Mouse (Mus musculus) lung, embryonic 16.5 days (tissue): ENCODE data around the gene Bmp2k. TPM values are rescaled to one million over a fixed set of nuclear protein-coding genes. Genes with fewer than 3 reads are reported as not detected.
A peak's percentile ranks its signal among the peaks of the same experiment; 100 is the strongest.

Experiments used
- ATAC-seq: fragments of 200-750 bp; cut with Nextera tagmentation; 2 replicates; pipeline ENCODE4 v1.8.0; 2017; ENCODE audit warnings: low read depth, mild to moderate bottlenecking, moderate library complexity
- H3K27ac ChIP-seq: fragments of 300-500 bp; sonication (generic); 2 replicates; pipeline ENCODE4 v1.5.1; 2014; ENCODE audit warnings: mild to moderate bottlenecking, control low read depth, low read length
- H3K27me3 ChIP-seq: fragments of 300-500 bp; sonication (generic); 2 replicates; pipeline ENCODE4 v1.6.1; 2014; ENCODE audit warnings: low read depth, low read length, mixed read lengths; ENCODE audit not compliant: control insufficient read depth, insufficient read depth
- H3K36me3 ChIP-seq: fragments of 300-500 bp; sonication (generic); 2 replicates; pipeline ENCODE4 v1.6.1; 2014; ENCODE audit warnings: low read length; ENCODE audit not compliant: control insufficient read depth, insufficient read depth
- H3K4me1 ChIP-seq: fragments of 300-500 bp; sonication (generic); replicated peaks from 2 replicates; pipeline ENCODE4 v1.6.1; 2014; ENCODE audit warnings: low read length, mixed read lengths; ENCODE audit not compliant: control insufficient read depth, insufficient read depth
- H3K4me2 ChIP-seq: fragments of 300-500 bp; sonication (generic); 2 replicates; pipeline ENCODE4 v1.6.1; 2014; ENCODE audit warnings: low read depth, low read length, control low read depth
- H3K4me3 ChIP-seq: fragments of 300-500 bp; sonication (generic); 2 replicates; pipeline ENCODE4 v1.5.1; 2014; ENCODE audit warnings: mild to moderate bottlenecking, low read length, control low read depth
- H3K9ac ChIP-seq: fragments of 300-500 bp; sonication (generic); 2 replicates; pipeline ENCODE4 v1.6.1; 2014; ENCODE audit warnings: low read length, control low read depth
- H3K9me3 ChIP-seq: fragments of 300-500 bp; sonication (generic); 2 replicates; pipeline ENCODE4 v1.6.1; 2016; ENCODE audit warnings: low read length; ENCODE audit not compliant: control insufficient read depth
- WGBS: fragments of 180-500 bp; shearing (Covaris S2); extraction: QIAGEN DNeasy Blood & Tissue Kit; methylation state at CpG from one replicate; pipeline ENCODE4 v1.1.7; 2014; 5-methylcytosine and 5-hydroxymethylcytosine counted together
- polyA plus RNA-seq: library from polyadenylated mRNA; unstranded; fragments of >200 nt; fragmentation: Nextera tagmentation; extraction: Ambion mirVana; gene quantifications from 2 replicates; pipeline ENCODE4 v1.2.1, GENCODE M21; 2015

Bmp2k gene
- polyA plus RNA-seq, 1 experiment from 2014 or later, result 11.5 TPM

- H3K4me3 ChIP-seq, result no peak overlapping the region
- H3K9me3 ChIP-seq, result no peaks in the 10 kb centered on the region
- H3K36me3 ChIP-seq, result no peaks in the 10 kb centered on the region
- H3K9ac ChIP-seq, result no peak overlapping the region
- 57% methylated on average over 12 of the region's 12 CpGs for WGBS
- ATAC-seq, result 0 out of 2 replicates have a peak, but pooled peaks have one; percentile 62
- H3K27ac ChIP-seq, result 0 out of 2 replicates have a peak overlapping the region, but pooled peaks have one; percentile 1
- peaks cover 3% of the 10 kb centered on the region; the same call in 1 of the 2 replicates for H3K27me3 ChIP-seq
- H3K4me1 ChIP-seq, result no peaks in the 10 kb centered on the region
- peak overlapping the region; percentile 29 for H3K4me2 ChIP-seq
These were observed 127.5 kb downstream of the Bmp2k start for GRCm38 (mm10) chr5:97124977-97125376.

DNA sequence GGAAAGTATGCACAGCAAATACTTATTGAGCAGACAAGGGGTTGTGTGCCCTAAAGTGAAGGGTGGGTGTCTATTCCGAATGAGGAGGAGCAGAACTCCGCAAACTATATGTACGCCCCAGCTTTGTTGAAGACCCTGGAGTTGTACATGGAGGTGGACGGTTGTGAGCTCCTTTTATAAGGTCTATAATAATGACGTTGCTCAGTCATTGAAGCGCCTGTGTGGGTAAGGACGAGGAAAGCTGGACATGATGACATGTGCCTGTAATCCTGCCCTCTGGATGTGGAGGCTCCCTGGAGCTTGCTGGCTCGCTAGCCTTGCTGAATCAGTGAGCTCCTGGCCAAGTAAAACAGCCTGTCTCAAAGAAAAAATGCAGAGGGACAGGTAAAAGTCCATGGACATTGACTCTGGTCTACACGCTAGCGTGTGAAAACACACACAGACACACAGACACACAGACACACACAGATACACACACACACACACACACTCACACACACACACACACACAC, 128.0 kb downstream of the Bmp2k start:
- no peaks in the 10 kb centered on the region for H3K36me3 ChIP-seq
- H3K4me1 ChIP-seq, result no peaks in the 10 kb centered on the region
- no peak overlapping the region for H3K4me3 ChIP-seq
- H3K9me3 ChIP-seq, result no peaks in the 10 kb centered on the region
- peak; percentile 23; the same call in 1 of the 2 replicates for ATAC-seq
- H3K9ac ChIP-seq, result no peak overlapping the region
- H3K4me2 ChIP-seq, result peak overlapping the region; percentile 29; the same call in 1 of the 2 replicates
- peaks cover 3% of the 10 kb centered on the region; the same call in 1 of the 2 replicates for H3K27me3 ChIP-seq
- H3K27ac ChIP-seq, result 0 out of 2 replicates have a peak overlapping the region, but pooled peaks have one; percentile 1
- 50% methylated on average over 10 of the region's 10 CpGs for WGBS

DNA sequence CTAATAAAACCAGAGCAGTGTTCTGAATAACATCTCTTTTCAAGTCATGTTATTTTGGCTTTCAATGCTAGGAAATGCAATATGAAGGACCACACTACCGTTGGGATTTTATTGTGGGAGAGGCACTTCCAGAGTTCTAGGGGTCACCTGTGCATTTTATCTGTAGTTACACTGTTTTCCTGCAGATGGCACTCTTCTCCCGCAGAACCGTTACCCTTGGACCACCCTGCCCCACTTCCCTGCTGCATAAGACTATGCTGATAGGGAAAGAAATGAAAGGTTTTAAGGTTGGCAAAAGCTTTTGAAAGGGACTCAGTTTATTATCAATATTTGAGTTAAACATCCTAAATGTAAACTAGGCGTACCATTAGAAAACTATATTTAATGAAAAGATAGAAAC, 128.5 kb downstream of the Bmp2k start:
- peak; percentile 75 for ATAC-seq
- Histone ChIP-seq H3K9me3 (no peaks in the 10 kb centered on the region), H3K9ac (no peak overlapping the region), H3K27ac (no peak overlapping the region), H3K4me2 (no peak overlapping the region), H3K27me3 (peaks cover 3% of the 10 kb centered on the region; the same call in 1 of the 2 replicates), H3K36me3 (no peaks in the 10 kb centered on the region), H3K4me3 (no peak overlapping the region), H3K4me1 (no peaks in the 10 kb centered on the region)
- WGBS, result 11% methylated on average over 4 of the region's 4 CpGs

- Histone ChIP-seq H3K9me3 (no peaks in the 10 kb centered on the region), H3K27me3 (peaks cover 3% of the 10 kb centered on the region; the same call in 1 of the 2 replicates), H3K9ac (no peak overlapping the region), H3K36me3 (no peaks in the 10 kb centered on the region), H3K4me1 (no peaks in the 10 kb centered on the region), H3K4me2 (no peak overlapping the region), H3K27ac (no peak overlapping the region), H3K4me3 (no peak overlapping the region)
- 83% methylated on average over 6 of the region's 6 CpGs for WGBS
- no peak for ATAC-seq
These were observed 129.8 kb downstream of the Bmp2k start for GRCm38 (mm10) chr5:97127284-97127683.

- H3K4me2 ChIP-seq, result no peak overlapping the region
- no peak overlapping the region for H3K27ac ChIP-seq
- H3K9me3 ChIP-seq, result no peaks in the 10 kb centered on the region
- 43% methylated on average over 21 of the region's 21 CpGs for WGBS
- no peak overlapping the region for H3K9ac ChIP-seq
- no peaks in the 10 kb centered on the region for H3K4me1 ChIP-seq
- H3K27me3 ChIP-seq, result peaks cover 3% of the 10 kb centered on the region; the same call in 1 of the 2 replicates
- ATAC-seq, result peak; percentile 45
- no peak overlapping the region for H3K4me3 ChIP-seq
- no peaks in the 10 kb centered on the region for H3K36me3 ChIP-seq
These were observed 131.0 kb downstream of the Bmp2k start for GRCm38 (mm10) chr5:97128242-97129226.

DNA sequence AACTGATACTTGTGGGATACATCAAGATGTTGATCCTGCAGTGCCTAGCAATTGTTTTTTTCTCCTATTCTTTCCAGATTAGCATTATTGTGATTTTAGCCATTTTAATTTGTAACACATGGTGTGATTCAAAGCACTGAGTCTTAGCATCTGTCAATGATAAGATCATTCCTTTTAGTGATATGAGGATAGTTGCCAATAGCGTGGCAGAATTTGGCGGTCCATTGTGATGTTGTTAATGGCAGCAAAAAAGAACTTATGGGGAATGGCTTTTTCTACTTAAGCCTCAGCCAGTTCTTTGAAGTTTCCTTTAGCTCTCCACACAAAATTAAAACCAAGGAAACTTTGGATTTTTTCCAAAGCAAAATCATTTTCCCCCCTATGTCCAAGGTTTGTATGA, 132.1 kb downstream of the Bmp2k start:
- Histone ChIP-seq H3K4me1 (no peaks in the 10 kb centered on the region), H3K27ac (no peak overlapping the region), H3K36me3 (no peaks in the 10 kb centered on the region), H3K9ac (no peak overlapping the region), H3K4me2 (no peak overlapping the region), H3K9me3 (no peaks in the 10 kb centered on the region), H3K27me3 (peaks cover 3% of the 10 kb centered on the region; the same call in 1 of the 2 replicates), H3K4me3 (no peak overlapping the region)
- 83% methylated on average over 2 of the region's 2 CpGs for WGBS
- ATAC-seq, result no peak

DNA sequence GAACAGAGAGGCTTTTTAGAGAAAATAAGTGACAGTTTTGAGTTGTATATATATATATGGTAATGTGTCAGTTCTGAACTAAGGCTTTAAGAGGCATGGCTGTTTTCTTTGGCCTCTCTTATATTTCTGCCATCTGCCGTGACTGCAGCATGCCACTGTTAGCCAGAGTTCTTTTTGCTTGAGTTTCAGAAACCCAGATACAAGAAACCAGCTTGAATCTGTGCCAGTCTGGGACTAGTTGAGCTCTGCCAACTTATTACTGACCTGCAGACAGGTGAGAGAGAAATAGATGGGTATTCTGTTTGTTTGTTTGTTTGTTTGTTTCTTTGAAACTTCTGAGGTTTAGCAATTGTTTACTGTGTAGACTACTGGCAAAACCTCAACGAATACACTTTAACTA, 137.8 kb downstream of the Bmp2k start:
- Histone ChIP-seq H3K4me2 (no peak overlapping the region), H3K27ac (no peak overlapping the region), H3K9ac (no peak overlapping the region), H3K4me1 (no peaks in the 10 kb centered on the region), H3K4me3 (no peak overlapping the region), H3K36me3 (no peaks in the 10 kb centered on the region), H3K9me3 (no peaks in the 10 kb centered on the region), H3K27me3 (no peaks in the 10 kb centered on the region)
- no peak for ATAC-seq
- WGBS, result 84% methylated on average over 2 of the region's 2 CpGs
